Mouse (Mus musculus) splenic B cell, adult 2 months (primary cell): ENCODE measurements around the gene Vav2.
A peak's percentile ranks its signal among the peaks of the same experiment; 100 is the strongest.

ENCODE experiments used
- DNase-seq: peaks from one replicate; pipeline ENCODE4 v3.0.0-alpha.2; 2011; ENCODE audit warnings: low read depth, low spot score
- H3K27me3 ChIP-seq: 2 replicates; pipeline ENCODE4 v1.6.1; 2012; ENCODE audit warnings: mild to moderate bottlenecking, low read length, moderate library complexity, mixed read lengths; ENCODE audit not compliant: control insufficient read depth, poor library complexity, insufficient read depth, severe bottlenecking
- H3K36me3 ChIP-seq: 2 replicates; pipeline ENCODE4 v1.6.1; 2012; ENCODE audit warnings: mild to moderate bottlenecking, low read length, moderate library complexity, mixed read lengths; ENCODE audit not compliant: control insufficient read depth, poor library complexity, insufficient read depth, severe bottlenecking

The Vav2 gene

DNA sequence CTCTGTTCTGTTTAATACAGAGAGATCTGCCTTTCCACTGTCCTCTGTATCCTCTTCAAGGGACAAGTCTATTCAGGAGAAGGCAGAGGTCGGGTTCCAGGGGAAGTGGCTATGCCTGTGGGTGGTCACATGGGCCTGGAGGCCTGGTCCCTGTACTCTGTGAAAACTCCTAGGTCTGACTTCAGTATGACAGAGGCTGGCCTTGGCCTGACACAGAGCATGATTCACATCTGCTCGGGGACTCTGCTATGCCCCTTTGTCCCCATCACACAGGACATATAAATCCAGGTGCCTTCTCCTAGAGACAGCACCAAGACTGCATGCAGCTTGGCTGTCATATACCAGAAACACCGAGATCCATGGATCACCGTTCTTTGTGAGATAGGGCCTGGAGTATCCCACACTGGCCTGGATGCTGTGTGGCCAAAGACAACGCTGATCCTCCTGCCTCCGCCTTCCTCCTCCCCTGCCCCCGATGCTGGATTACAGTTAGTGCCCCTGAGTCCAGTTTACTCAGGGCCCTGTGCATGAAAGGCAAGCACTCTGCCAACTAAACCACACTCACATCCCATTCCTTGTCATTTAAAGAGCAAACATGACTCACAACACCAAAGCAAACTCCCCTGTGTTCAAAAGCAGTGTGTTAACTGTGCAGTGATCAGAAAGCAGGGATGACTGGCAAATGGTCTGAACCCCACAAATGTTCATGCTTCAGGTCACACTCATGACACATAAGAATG, 139.7 kb downstream of the Vav2 start:
- Histone ChIP-seq H3K36me3 (peaks cover 11% of the 10 kb centered on the region), H3K27me3 (no peaks in the 10 kb centered on the region)
- DNase-seq = no peak

DNA sequence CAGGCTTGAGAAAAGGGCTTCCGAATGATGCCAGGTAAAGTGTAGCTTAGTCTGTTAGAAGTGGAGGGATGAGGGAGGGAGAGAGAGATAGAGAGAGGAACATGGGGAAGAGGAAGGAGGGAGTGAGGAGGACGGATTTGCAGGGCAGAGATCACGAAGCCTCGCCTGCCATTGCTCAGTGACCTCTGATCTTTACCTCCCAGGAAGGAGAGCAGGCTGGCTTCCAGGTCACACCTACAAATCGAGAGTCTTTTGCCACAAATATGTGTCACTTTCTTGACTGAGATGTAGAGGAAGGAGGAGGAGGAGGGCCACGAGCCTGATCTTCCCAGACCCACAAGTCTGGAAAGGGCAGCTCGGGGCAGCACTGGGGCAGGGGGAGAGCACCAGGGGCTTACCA, 142.4 kb downstream of the Vav2 start:
- DNase-seq = no peak
- peaks cover 13% of the 10 kb centered on the region for H3K36me3 ChIP-seq
- no peaks in the 10 kb centered on the region for H3K27me3 ChIP-seq

DNA sequence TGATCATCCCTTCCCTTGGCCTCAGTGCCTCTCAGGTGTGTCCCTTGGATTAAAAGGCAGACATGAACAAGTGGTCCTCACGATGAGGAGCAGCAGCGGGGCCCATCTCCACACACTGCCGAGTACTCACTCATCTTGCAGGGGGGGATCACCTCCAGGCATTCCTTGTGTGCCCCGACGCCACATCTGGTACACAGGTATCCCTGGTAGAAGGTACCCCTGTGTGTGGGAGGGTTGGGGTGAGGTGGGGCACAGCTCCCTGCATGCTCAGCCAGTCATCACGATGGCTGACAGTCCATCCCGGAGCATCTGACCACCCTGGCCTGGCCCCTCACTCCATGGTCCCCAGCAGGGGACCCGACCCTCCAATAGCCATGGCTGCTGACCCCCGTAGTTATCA, 145.1 kb downstream of the Vav2 start:
- H3K27me3 ChIP-seq = no peaks in the 10 kb centered on the region
- DNase-seq = no peak

DNA sequence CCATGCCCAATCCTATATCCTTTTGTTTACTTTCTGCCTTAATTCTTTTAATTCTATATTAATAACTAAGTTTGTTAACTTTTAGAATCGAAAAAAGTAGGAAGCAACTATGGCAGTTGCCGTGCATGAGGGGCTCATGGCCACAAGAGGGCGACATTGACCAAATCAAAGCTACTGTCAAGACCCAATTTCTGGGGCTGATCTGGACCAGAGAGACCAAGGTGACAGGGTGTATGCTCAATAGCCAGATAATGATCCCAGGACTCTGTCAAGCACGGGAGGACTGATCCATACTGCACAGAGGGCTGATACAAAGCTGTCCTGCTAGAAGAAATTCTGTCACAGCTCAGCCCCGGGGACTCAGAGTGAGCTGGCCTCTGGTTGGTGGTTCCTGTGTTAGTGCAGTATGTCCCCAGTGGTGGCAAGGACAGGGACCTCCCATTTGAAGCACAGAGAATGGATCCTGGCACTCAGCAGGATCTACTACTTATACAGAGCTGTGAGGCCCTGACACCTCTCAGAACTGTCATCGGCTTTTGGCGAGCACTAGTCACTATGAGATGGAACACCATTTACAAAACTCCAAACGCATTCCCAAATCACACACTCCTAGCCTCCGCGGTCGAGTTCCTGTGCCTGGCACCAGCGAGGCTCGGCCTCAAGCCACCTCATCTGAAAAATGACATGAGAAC, 145.8 kb downstream of the Vav2 start:
- DNase-seq = peak; percentile 88
- no peaks in the 10 kb centered on the region for H3K27me3 ChIP-seq
- H3K36me3 ChIP-seq = peaks cover 14% of the 10 kb centered on the region

More for the DNA sequence above, 145.1 kb downstream of the Vav2 start:
- peaks cover 14% of the 10 kb centered on the region for H3K36me3 ChIP-seq

DNA sequence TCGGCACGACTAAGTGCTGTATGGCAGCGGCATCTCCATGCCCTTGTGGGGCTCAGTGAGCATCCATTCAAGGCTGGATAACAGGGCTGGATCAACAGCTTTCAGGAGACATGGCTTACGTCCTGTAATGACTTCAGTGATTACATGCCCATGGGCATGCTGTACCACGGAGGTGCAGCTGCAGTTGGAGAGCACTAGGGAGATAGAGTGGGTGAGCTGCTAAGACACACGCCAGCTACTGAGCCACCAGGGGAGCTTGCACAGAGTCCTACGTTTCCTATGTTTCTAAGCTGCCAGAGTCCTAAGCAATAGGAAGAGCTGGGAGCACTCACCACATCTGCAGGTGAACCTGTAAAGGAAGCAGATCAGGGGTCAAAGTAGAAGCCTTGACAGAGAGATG, 148.0 kb downstream of the Vav2 start:
- H3K27me3 ChIP-seq = no peaks in the 10 kb centered on the region
- DNase-seq = no peak
- H3K36me3 ChIP-seq = peaks cover 20% of the 10 kb centered on the region

DNA sequence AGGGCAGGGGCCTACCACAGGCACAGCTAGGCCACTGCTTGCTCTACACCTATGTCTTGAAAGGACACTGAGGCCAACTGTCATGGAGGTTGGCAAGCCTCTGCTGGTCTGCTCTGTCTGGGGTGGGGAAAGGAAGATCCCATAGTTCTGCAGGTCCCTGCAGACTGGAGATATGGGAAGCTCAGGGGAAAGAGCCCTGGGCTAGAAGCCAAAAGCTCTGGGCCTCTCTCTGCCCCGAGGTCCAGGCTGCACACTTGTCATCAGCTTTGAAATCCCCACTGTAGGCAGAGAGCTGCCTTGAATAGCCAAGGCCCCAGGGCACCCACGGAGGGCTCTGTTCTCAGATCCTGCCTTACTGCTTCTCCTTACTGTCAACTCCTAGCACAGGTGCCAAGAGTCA, 158.5 kb downstream of the Vav2 start:
- Histone ChIP-seq H3K36me3 (peaks cover 22% of the 10 kb centered on the region), H3K27me3 (no peaks in the 10 kb centered on the region)
- no peak for DNase-seq

DNA sequence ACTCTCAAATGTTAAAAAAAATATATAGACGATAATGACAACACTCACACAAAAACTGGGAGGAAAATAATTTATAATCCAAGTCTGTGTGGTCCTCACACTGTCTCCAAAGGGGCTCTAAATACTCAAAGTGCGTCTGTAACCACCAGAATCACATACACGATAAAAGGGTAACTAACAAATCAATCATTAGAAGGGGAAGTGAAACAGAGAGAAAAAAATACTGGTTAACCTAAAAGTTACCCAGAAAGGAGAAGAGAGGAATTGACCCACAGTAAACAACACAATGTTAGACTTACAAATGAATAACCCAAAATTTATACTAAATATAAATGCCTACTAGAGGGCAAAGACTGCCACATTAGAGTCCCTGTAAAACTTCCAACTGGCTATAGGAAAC, 161.0 kb downstream of the Vav2 start:
- Histone ChIP-seq H3K27me3 (no peaks in the 10 kb centered on the region), H3K36me3 (peaks cover 14% of the 10 kb centered on the region)
- DNase-seq = peak; percentile 63

DNA sequence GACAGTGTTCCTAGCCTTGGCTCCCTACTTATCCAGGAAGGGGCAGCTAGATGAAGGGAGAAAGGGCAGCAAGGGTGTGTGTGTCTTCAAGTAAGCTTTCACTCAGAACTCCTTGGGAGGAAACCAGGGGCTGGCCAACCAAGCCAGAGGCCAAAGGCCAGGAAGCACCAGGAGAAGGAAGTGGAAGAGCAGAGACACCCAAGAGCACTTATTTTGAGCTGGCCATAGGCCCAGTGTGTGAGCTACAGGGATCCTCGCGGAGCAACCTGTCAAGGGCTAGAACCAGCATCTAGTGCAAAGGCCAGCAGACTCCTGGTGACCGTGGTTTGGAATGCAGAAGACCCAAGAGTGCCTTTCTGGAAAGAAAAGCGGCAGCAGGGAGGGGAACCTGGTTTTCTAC, 163.8 kb downstream of the Vav2 start:
- peaks cover 12% of the 10 kb centered on the region for H3K36me3 ChIP-seq
- H3K27me3 ChIP-seq = no peaks in the 10 kb centered on the region
- no peak for DNase-seq

DNA sequence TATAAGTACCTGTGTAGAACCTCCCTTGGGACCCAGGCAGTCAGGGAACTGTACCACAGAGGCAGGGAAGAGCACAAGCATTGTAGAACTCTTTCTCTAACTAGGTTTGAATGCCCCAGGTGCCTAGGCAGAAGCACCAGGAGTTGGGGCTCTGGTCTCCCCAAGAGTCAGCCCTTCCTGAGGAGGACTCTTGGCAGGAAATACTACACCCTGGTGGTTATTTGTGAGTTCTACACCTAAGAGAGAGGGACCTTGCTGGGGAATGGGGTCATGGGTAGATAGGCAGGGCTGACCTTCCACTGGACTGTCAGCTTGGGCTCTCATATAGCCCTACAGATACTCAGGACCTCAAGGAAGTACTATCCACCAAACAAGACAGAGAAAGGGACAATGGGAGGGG, 175.4 kb downstream of the Vav2 start:
- Histone ChIP-seq H3K27me3 (no peaks in the 10 kb centered on the region), H3K36me3 (no peaks in the 10 kb centered on the region)
- no peak for DNase-seq

DNA sequence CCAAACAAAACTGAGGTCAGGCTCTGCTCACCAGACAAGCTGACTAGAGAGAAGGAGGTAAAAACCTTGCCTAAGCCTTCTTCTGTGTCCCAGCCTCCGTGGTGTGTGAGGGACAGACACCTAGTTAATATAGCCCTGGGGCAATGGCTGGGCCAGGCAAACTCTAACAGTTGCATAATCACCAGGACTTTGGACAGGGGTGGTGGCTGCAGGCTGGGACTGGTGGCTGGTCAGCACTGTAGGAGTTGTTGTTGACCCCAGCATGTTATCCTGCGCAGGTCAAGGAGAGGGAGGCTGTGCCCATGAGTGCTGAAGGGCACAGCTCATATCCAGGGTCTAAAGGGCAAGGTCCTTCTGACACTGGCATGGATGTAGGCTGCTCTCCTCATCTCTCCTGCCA, 178.6 kb downstream of the Vav2 start, which contains the start of gene Sardh:
Gene Sardh (minus strand): TSS at position 127 of the 400 bp plus-strand sequence.
- Histone ChIP-seq H3K36me3 (no peaks in the 10 kb centered on the region), H3K27me3 (no peaks in the 10 kb centered on the region)
- no peak for DNase-seq

DNA sequence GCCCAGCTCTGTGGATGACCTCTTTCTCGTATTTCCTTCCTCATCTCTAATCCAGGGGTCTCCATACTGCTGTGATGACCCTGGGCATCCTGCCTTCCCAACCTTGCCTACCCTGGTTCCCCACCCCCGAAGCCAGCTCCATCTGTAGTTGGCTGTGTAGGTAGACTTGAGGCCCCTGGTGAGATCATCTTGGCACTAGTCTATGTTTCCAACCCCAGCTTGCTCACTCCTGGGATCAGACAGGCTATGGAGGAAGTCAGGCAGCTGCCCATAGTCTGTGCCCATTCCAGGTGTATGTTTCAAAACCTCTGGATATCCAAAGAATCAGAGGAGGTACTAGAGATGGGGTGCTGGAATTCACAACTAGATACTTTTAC, 179.4 kb downstream of the Vav2 start:
- no peaks in the 10 kb centered on the region for H3K36me3 ChIP-seq
- DNase-seq = no peak
- no peaks in the 10 kb centered on the region for H3K27me3 ChIP-seq

DNA sequence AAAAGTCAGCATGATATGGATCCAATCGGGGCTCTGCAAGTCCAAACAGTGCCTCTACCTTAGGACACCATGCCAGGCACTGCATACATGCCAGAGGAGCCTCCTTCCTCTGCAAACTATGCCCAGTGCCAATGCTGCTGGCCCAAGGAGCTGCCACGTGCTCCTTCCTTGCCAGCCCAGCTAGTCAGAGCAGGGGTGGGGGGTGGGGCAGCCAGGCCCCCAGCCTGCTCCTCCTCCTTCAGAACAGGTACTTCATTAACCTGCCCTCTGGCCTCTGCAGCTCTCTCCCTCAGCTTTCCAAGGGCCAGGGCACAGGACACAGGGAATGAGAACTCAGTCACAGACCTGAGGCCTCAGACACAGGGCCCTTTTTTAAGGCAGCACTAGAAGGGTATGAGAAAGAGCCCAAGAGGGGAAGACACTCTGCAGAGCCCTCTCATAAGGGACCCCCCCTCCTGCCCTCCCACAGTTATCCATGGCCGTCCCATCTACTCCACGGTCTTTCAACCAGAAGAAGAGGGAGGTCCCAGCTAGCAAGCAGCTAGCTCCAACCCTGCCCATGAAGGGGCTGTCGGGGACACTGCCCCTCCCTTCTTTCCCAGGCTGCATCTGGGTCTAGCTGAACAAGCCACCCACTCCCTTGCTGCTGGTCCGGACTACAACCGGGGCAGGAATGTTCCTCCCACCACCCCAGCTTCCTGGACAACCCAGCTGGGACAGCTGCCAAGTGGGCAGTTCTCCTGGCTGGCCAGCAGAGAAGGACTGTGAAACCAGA, 179.9 kb downstream of the Vav2 start:
- Histone ChIP-seq H3K36me3 (no peaks in the 10 kb centered on the region), H3K27me3 (no peaks in the 10 kb centered on the region)
- no peak for DNase-seq

DNA sequence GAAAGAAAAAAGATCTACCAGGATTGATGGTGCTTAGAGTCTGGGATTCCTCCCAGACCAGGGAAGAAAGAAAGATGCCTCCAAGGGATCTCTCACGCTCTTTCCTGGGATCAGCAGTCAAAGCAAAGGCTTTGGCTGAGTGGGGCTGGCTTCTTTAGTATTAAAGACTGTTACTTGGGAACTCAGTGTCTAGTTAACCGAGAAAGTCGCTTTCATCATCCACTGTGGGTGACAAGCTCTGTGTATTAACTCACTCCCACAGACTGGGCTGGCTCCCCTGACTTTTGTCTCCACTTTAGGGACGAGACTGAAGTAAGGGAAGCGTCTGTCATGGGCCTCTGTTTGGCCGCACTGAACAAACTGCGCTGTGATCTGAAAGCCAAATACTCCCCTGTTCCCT, 180.9 kb downstream of the Vav2 start:
- H3K27me3 ChIP-seq = no peaks in the 10 kb centered on the region
- no peak for DNase-seq
- H3K36me3 ChIP-seq = no peaks in the 10 kb centered on the region

DNA sequence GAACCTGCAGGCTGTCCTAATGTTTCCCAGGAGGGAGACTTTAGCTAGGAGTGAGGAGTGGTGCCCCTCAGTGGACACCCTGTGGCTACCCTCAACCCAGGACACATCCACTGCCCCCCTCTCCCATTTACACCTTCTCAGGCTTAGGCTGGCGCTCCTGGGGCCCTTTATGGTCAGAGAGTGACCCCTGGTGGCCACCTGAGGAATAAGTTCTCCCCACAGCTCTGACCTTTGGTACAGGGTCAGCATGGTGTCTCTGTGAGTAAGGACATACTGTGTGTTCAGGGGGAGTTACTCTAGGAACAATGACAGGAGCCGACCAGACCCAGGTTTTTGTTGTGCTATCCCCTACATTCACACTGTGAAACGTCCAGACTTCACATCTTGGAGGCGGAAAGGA, 189.5 kb downstream of the Vav2 start:
- peak; percentile 81 for DNase-seq
- H3K36me3 ChIP-seq = no peaks in the 10 kb centered on the region
- no peaks in the 10 kb centered on the region for H3K27me3 ChIP-seq

DNA sequence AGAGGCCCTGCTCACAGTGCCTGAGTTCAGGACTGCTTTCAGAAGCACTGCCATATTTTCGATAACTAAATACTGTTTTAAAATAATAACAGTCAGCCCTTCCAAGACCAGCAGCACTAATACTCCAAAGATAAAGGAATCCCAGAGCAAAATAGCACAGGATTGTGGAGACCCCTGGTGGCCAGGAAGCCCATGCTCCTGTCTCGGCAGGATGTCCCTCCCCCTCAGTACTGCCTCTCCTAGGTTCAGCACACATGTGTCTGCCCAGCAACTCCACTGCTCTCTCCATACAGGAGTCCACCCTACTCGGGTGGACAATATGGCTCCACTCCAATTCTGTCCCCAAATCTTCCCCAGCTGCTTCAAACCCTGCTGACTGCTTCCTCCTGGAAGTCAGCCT, 191.1 kb downstream of the Vav2 start:
- peak; percentile 62 for DNase-seq
- Histone ChIP-seq H3K27me3 (no peaks in the 10 kb centered on the region), H3K36me3 (no peaks in the 10 kb centered on the region)
